Mouse (Mus musculus): ENCODE results near the gene Cacna1c.

- TF ChIP-seq POLR2A (IDR thresholded peaks at IDR 0.05; ENCODE audit: borderline replicate concordance, low read depth, low read length) = no peak
- TF ChIP-seq CTCF (IDR thresholded peaks at IDR 0.05; ENCODE audit: low read depth, low read length) = no peak
These were observed 634.2 kb downstream of the Cacna1c start, which contains the start of gene Ankrd26 for GRCm38 (mm10) chr6:118561745-118562609.
